Mouse (Mus musculus): ENCODE data around the gene Ccr7. TPM values are rescaled to one million over a fixed set of nuclear protein-coding genes. Genes with fewer than 3 reads are reported as not detected.

Gene Ccr7
- polyA plus RNA-seq, 1 experiment from 2014 or later: 0.40 TPM

- no peaks in the 10 kb centered on the region for H3K36me3 ChIP-seq
- H3K27me3 ChIP-seq: no peaks in the 10 kb centered on the region
- no peaks in the 10 kb centered on the region for H3K9me3 ChIP-seq
- H3K4me1 ChIP-seq (replicated peaks): no peaks in the 10 kb centered on the region
- H3K9ac ChIP-seq (replicated peaks): no peak overlapping the region
- H3K4me3 ChIP-seq (replicated peaks): no peak overlapping the region
- H3K27ac ChIP-seq: no peak overlapping the region
- WGBS: 92% methylated on average over 6 of the region's 6 CpGs
- no peak overlapping the region for H3K4me2 ChIP-seq
- ATAC-seq (ENCODE audit: insufficient number of reproducible peaks, insufficient read depth, low FRiP score, low TSS enrichment, low read depth): no peak
Measured at GRCm38 (mm10) chr11:99170005-99170404, 15.1 kb upstream of the Ccr7 start.

GRCm38 (mm10) chr11:99169438-99169837 is 14.6 kb upstream of the Ccr7 start:
- Histone ChIP-seq H3K9me3 (no peaks in the 10 kb centered on the region), H3K4me3 (replicated peaks) (no peak overlapping the region), H3K4me1 (replicated peaks) (no peaks in the 10 kb centered on the region), H3K27ac (no peak overlapping the region), H3K27me3 (no peaks in the 10 kb centered on the region), H3K9ac (replicated peaks) (no peak overlapping the region), H3K36me3 (no peaks in the 10 kb centered on the region), H3K4me2 (no peak overlapping the region)
- 86% methylated on average over 2 of the region's 2 CpGs for WGBS
- no peak for ATAC-seq (ENCODE audit: insufficient number of reproducible peaks, insufficient read depth, low FRiP score, low TSS enrichment, low read depth)

GRCm38 (mm10) chr11:99168030-99168474 is 13.2 kb upstream of the Ccr7 start:
- H3K27ac ChIP-seq: no peak overlapping the region
- H3K9ac ChIP-seq (replicated peaks): no peak overlapping the region
- no peaks in the 10 kb centered on the region for H3K36me3 ChIP-seq
- no peak for ATAC-seq (ENCODE audit: insufficient number of reproducible peaks, insufficient read depth, low FRiP score, low TSS enrichment, low read depth)
- H3K4me3 ChIP-seq (replicated peaks): no peak overlapping the region
- no peaks in the 10 kb centered on the region for H3K4me1 ChIP-seq (replicated peaks)
- WGBS: 71% methylated on average over 12 of the region's 12 CpGs
- H3K27me3 ChIP-seq: no peaks in the 10 kb centered on the region
- H3K4me2 ChIP-seq: no peak overlapping the region
- H3K9me3 ChIP-seq: no peaks in the 10 kb centered on the region

GRCm38 (mm10) chr11:99167576-99167975 is 12.7 kb upstream of the Ccr7 start:
- 85% methylated on average over 7 of the region's 7 CpGs for WGBS
- H3K4me3 ChIP-seq (replicated peaks): no peak overlapping the region
- no peaks in the 10 kb centered on the region for H3K9me3 ChIP-seq
- no peak overlapping the region for H3K4me2 ChIP-seq
- no peak overlapping the region for H3K27ac ChIP-seq
- H3K9ac ChIP-seq (replicated peaks): no peak overlapping the region
- ATAC-seq (ENCODE audit: insufficient number of reproducible peaks, insufficient read depth, low FRiP score, low TSS enrichment, low read depth): no peak
- H3K36me3 ChIP-seq: no peaks in the 10 kb centered on the region
- H3K4me1 ChIP-seq (replicated peaks): no peaks in the 10 kb centered on the region
- no peaks in the 10 kb centered on the region for H3K27me3 ChIP-seq

GRCm38 (mm10) chr11:99166241-99166640 is 11.4 kb upstream of the Ccr7 start:
- Histone ChIP-seq H3K36me3 (no peaks in the 10 kb centered on the region), H3K4me3 (replicated peaks) (no peak overlapping the region), H3K9me3 (no peaks in the 10 kb centered on the region), H3K27me3 (no peaks in the 10 kb centered on the region), H3K9ac (replicated peaks) (no peak overlapping the region), H3K4me2 (no peak overlapping the region), H3K4me1 (replicated peaks) (no peaks in the 10 kb centered on the region), H3K27ac (no peak overlapping the region)
- ATAC-seq (ENCODE audit: insufficient number of reproducible peaks, insufficient read depth, low FRiP score, low TSS enrichment, low read depth): no peak
- WGBS: 89% methylated on average over 7 of the region's 7 CpGs

GRCm38 (mm10) chr11:99165031-99165752 is 10.3 kb upstream of the Ccr7 start:
- H3K4me1 ChIP-seq (replicated peaks): no peaks in the 10 kb centered on the region
- ATAC-seq (ENCODE audit: insufficient number of reproducible peaks, insufficient read depth, low FRiP score, low TSS enrichment, low read depth): no peak
- WGBS: 73% methylated on average over 11 of the region's 11 CpGs

GRCm38 (mm10) chr11:99162972-99163686 is 8.3 kb upstream of the Ccr7 start:
- H3K27ac ChIP-seq: no peak overlapping the region
- ATAC-seq (ENCODE audit: insufficient number of reproducible peaks, insufficient read depth, low FRiP score, low TSS enrichment, low read depth): no peak
- H3K9ac ChIP-seq (replicated peaks): no peak overlapping the region
- H3K9me3 ChIP-seq: no peaks in the 10 kb centered on the region
- no peak overlapping the region for H3K4me3 ChIP-seq (replicated peaks)
- 82% methylated on average over 10 of the region's 10 CpGs for WGBS
- no peaks in the 10 kb centered on the region for H3K36me3 ChIP-seq
- H3K4me1 ChIP-seq (replicated peaks): no peaks in the 10 kb centered on the region
- H3K27me3 ChIP-seq: no peaks in the 10 kb centered on the region
- H3K4me2 ChIP-seq: no peak overlapping the region

More at GRCm38 (mm10) chr11:99165031-99165752, 10.3 kb upstream of the Ccr7 start:
- Histone ChIP-seq H3K4me3 (replicated peaks) (no peak overlapping the region), H3K36me3 (no peaks in the 10 kb centered on the region), H3K4me2 (no peak overlapping the region), H3K9ac (replicated peaks) (no peak overlapping the region), H3K27me3 (no peaks in the 10 kb centered on the region), H3K27ac (no peak overlapping the region), H3K9me3 (no peaks in the 10 kb centered on the region)

GRCm38 (mm10) chr11:99161648-99162047 is 6.8 kb upstream of the Ccr7 start:
- no peak overlapping the region for H3K27ac ChIP-seq
- H3K4me3 ChIP-seq (replicated peaks): no peak overlapping the region
- H3K9ac ChIP-seq (replicated peaks): no peak overlapping the region
- no peak for ATAC-seq (ENCODE audit: insufficient number of reproducible peaks, insufficient read depth, low FRiP score, low TSS enrichment, low read depth)
- H3K4me1 ChIP-seq (replicated peaks): no peaks in the 10 kb centered on the region
- no peak overlapping the region for H3K4me2 ChIP-seq
- H3K27me3 ChIP-seq: no peaks in the 10 kb centered on the region
- 33% methylated on average over 5 of the region's 5 CpGs for WGBS
- no peaks in the 10 kb centered on the region for H3K36me3 ChIP-seq
- no peaks in the 10 kb centered on the region for H3K9me3 ChIP-seq

- ATAC-seq (ENCODE audit: insufficient number of reproducible peaks, insufficient read depth, low FRiP score, low TSS enrichment, low read depth): no peak
- Histone ChIP-seq H3K27ac (no peak overlapping the region), H3K4me2 (no peak overlapping the region), H3K27me3 (no peaks in the 10 kb centered on the region), H3K4me3 (replicated peaks) (no peak overlapping the region), H3K4me1 (replicated peaks) (no peaks in the 10 kb centered on the region), H3K9ac (replicated peaks) (no peak overlapping the region), H3K36me3 (no peaks in the 10 kb centered on the region), H3K9me3 (no peaks in the 10 kb centered on the region)
- WGBS: 91% methylated on average over 6 of the region's 6 CpGs
Measured at GRCm38 (mm10) chr11:99160228-99160627, 5.4 kb upstream of the Ccr7 start.

GRCm38 (mm10) chr11:99155817-99156216 is 940 bp upstream of the Ccr7 start:
- ATAC-seq (ENCODE audit: insufficient number of reproducible peaks, insufficient read depth, low FRiP score, low TSS enrichment, low read depth): no peak
- Histone ChIP-seq H3K27me3 (0 out of 2 replicates have a peak, but pooled peaks cover 9% of the 10 kb centered on the region), H3K36me3 (no peaks in the 10 kb centered on the region), H3K4me2 (no peak overlapping the region), H3K4me3 (replicated peaks) (no peak overlapping the region), H3K9ac (replicated peaks) (no peak overlapping the region), H3K9me3 (no peaks in the 10 kb centered on the region), H3K27ac (no peak overlapping the region), H3K4me1 (replicated peaks) (peaks cover 6% of the 10 kb centered on the region)
- WGBS: 86% methylated on average over 9 of the region's 9 CpGs

GRCm38 (mm10) chr11:99153767-99154753 is 817 bp downstream of the Ccr7 start:
- no peak for ATAC-seq (ENCODE audit: insufficient number of reproducible peaks, insufficient read depth, low FRiP score, low TSS enrichment, low read depth)
- Histone ChIP-seq H3K4me1 (replicated peaks) (peaks cover 18% of the 10 kb centered on the region), H3K9ac (replicated peaks) (no peak overlapping the region), H3K27ac (no peak overlapping the region), H3K4me3 (replicated peaks) (no peak overlapping the region), H3K4me2 (no peak overlapping the region), H3K9me3 (no peaks in the 10 kb centered on the region), H3K27me3 (0 out of 2 replicates have a peak, but pooled peaks cover 9% of the 10 kb centered on the region), H3K36me3 (no peaks in the 10 kb centered on the region)
- 67% methylated on average over 7 of the region's 7 CpGs for WGBS
